Mouse (Mus musculus): ENCODE results near the gene St8sia1. TPM values are rescaled to one million over a fixed set of nuclear protein-coding genes. Genes with fewer than 3 reads are reported as not detected.

St8sia1 gene
- polyA plus RNA-seq, 1 experiment from 2014 or later = 0.09 TPM

- Histone ChIP-seq H3K9me3 (replicated peaks) (no peaks in the 10 kb centered on the region), H3K4me1 (replicated peaks) (no peaks in the 10 kb centered on the region), H3K4me2 (no peak overlapping the region), H3K27ac (no peak overlapping the region), H3K4me3 (replicated peaks) (no peak overlapping the region), H3K27me3 (no peaks in the 10 kb centered on the region), H3K9ac (no peak overlapping the region), H3K36me3 (no peaks in the 10 kb centered on the region)
- WGBS (ENCODE audit: insufficient replicate concordance) = 55% methylated on average over 6 of the region's 6 CpGs
- DNase-seq (no peak), ATAC-seq (ENCODE audit: low read depth) (no peak)
Measured at GRCm38 (mm10) chr6:142852419-142853377, 111.6 kb downstream of the St8sia1 start.

- no peak overlapping the region for H3K9ac ChIP-seq
- no peak for ATAC-seq (ENCODE audit: low read depth)
- H3K4me2 ChIP-seq = no peak overlapping the region
- H3K9me3 ChIP-seq (replicated peaks) = no peaks in the 10 kb centered on the region
- H3K4me1 ChIP-seq (replicated peaks) = no peaks in the 10 kb centered on the region
- no peak overlapping the region for H3K4me3 ChIP-seq (replicated peaks)
- no peaks in the 10 kb centered on the region for H3K36me3 ChIP-seq
- no peak overlapping the region for H3K27ac ChIP-seq
- no peak for DNase-seq
- H3K27me3 ChIP-seq = no peaks in the 10 kb centered on the region
- 71% methylated on average over 8 of the region's 8 CpGs for WGBS (ENCODE audit: insufficient replicate concordance)
Measured at GRCm38 (mm10) chr6:142850436-142850835, 113.8 kb downstream of the St8sia1 start.

- Histone ChIP-seq H3K4me2 (no peak overlapping the region), H3K4me1 (replicated peaks) (no peaks in the 10 kb centered on the region), H3K36me3 (no peaks in the 10 kb centered on the region), H3K27me3 (no peaks in the 10 kb centered on the region), H3K4me3 (replicated peaks) (no peak overlapping the region), H3K27ac (no peak overlapping the region), H3K9me3 (replicated peaks) (no peaks in the 10 kb centered on the region), H3K9ac (no peak overlapping the region)
- ATAC-seq (ENCODE audit: low read depth) (no peak), DNase-seq (no peak)
- WGBS (ENCODE audit: insufficient replicate concordance) = 65% methylated on average over 5 of the region's 5 CpGs
Measured at GRCm38 (mm10) chr6:142849326-142849725, 114.9 kb downstream of the St8sia1 start.

- no peak for DNase-seq
- no peak overlapping the region for H3K27ac ChIP-seq
- H3K9ac ChIP-seq = no peak overlapping the region
- WGBS (ENCODE audit: insufficient replicate concordance) = 61% methylated on average over 8 of the region's 8 CpGs
- H3K27me3 ChIP-seq = no peaks in the 10 kb centered on the region
- H3K9me3 ChIP-seq (replicated peaks) = no peaks in the 10 kb centered on the region
- H3K4me1 ChIP-seq (replicated peaks) = no peaks in the 10 kb centered on the region
- no peak overlapping the region for H3K4me2 ChIP-seq
- ATAC-seq (ENCODE audit: low read depth) = no peak
- no peaks in the 10 kb centered on the region for H3K36me3 ChIP-seq
- H3K4me3 ChIP-seq (replicated peaks) = no peak overlapping the region
Measured at GRCm38 (mm10) chr6:142847914-142848674, 116.2 kb downstream of the St8sia1 start.

- no peaks in the 10 kb centered on the region for H3K4me1 ChIP-seq (replicated peaks)
- no peak overlapping the region for H3K4me3 ChIP-seq (replicated peaks)
- no peak overlapping the region for H3K9ac ChIP-seq
- no peaks in the 10 kb centered on the region for H3K27me3 ChIP-seq
- WGBS (ENCODE audit: insufficient replicate concordance) = 58% methylated on average over 4 of the region's 4 CpGs
- DNase-seq (no peak), ATAC-seq (ENCODE audit: low read depth) (no peak)
- H3K4me2 ChIP-seq = no peak overlapping the region
- H3K36me3 ChIP-seq = no peaks in the 10 kb centered on the region
- H3K9me3 ChIP-seq (replicated peaks) = no peaks in the 10 kb centered on the region
- H3K27ac ChIP-seq = no peak overlapping the region
Measured at GRCm38 (mm10) chr6:142846855-142847254, 117.4 kb downstream of the St8sia1 start.

GRCm38 (mm10) chr6:142845066-142845465, 119.2 kb downstream of the St8sia1 start:
- DNase-seq = no peak
- Histone ChIP-seq H3K4me3 (replicated peaks) (no peak overlapping the region), H3K36me3 (no peaks in the 10 kb centered on the region), H3K4me2 (no peak overlapping the region), H3K27ac (no peak overlapping the region), H3K9ac (no peak overlapping the region), H3K4me1 (replicated peaks) (no peaks in the 10 kb centered on the region), H3K9me3 (replicated peaks) (no peaks in the 10 kb centered on the region), H3K27me3 (no peaks in the 10 kb centered on the region)
- 71% methylated on average over 4 of the region's 4 CpGs for WGBS (ENCODE audit: insufficient replicate concordance)
- ATAC-seq (ENCODE audit: low read depth) = no peak

- Histone ChIP-seq H3K36me3 (no peaks in the 10 kb centered on the region), H3K4me3 (replicated peaks) (no peak overlapping the region), H3K9ac (no peak overlapping the region), H3K4me1 (replicated peaks) (no peaks in the 10 kb centered on the region), H3K9me3 (replicated peaks) (no peaks in the 10 kb centered on the region), H3K27ac (no peak overlapping the region), H3K27me3 (no peaks in the 10 kb centered on the region), H3K4me2 (no peak overlapping the region)
- WGBS (ENCODE audit: insufficient replicate concordance) = 65% methylated on average over 4 of the region's 4 CpGs
- no peak for DNase-seq
- no peak for ATAC-seq (ENCODE audit: low read depth)
Measured at GRCm38 (mm10) chr6:142844061-142844460, 120.2 kb downstream of the St8sia1 start.

- H3K4me2 ChIP-seq = no peak overlapping the region
- 79% methylated on average over 1 of the region's 1 CpGs for WGBS (ENCODE audit: insufficient replicate concordance)
- no peak for ATAC-seq (ENCODE audit: low read depth)
- no peaks in the 10 kb centered on the region for H3K9me3 ChIP-seq (replicated peaks)
- no peaks in the 10 kb centered on the region for H3K4me1 ChIP-seq (replicated peaks)
- no peak overlapping the region for H3K4me3 ChIP-seq (replicated peaks)
- H3K27me3 ChIP-seq = no peaks in the 10 kb centered on the region
- no peak for DNase-seq
- no peak overlapping the region for H3K27ac ChIP-seq
- no peaks in the 10 kb centered on the region for H3K36me3 ChIP-seq
- no peak overlapping the region for H3K9ac ChIP-seq
Measured at GRCm38 (mm10) chr6:142838501-142838900, 125.8 kb downstream of the St8sia1 start.

- no peaks in the 10 kb centered on the region for H3K36me3 ChIP-seq
- no peak overlapping the region for H3K27ac ChIP-seq
- no peak overlapping the region for H3K9ac ChIP-seq
- no peak overlapping the region for H3K4me3 ChIP-seq (replicated peaks)
- H3K4me1 ChIP-seq (replicated peaks) = peaks cover 1% of the 10 kb centered on the region; the same call in 1 of the 2 replicates
- no peaks in the 10 kb centered on the region for H3K9me3 ChIP-seq (replicated peaks)
- DNase-seq (no peak), ATAC-seq (ENCODE audit: low read depth) (no peak)
- 0 out of 2 replicates have a peak, but pooled peaks cover 4% of the 10 kb centered on the region for H3K27me3 ChIP-seq
- H3K4me2 ChIP-seq = no peak overlapping the region
- WGBS (ENCODE audit: insufficient replicate concordance) = 65% methylated on average over 9 of the region's 9 CpGs
Measured at GRCm38 (mm10) chr6:142837326-142837725, 126.9 kb downstream of the St8sia1 start.

- Histone ChIP-seq H3K36me3 (no peaks in the 10 kb centered on the region), H3K4me1 (replicated peaks) (peaks cover 17% of the 10 kb centered on the region), H3K4me3 (replicated peaks) (no peak overlapping the region), H3K9ac (no peak overlapping the region), H3K9me3 (replicated peaks) (no peaks in the 10 kb centered on the region), H3K27ac (no peak overlapping the region), H3K27me3 (0 out of 2 replicates have a peak, but pooled peaks cover 4% of the 10 kb centered on the region), H3K4me2 (no peak overlapping the region)
- DNase-seq = no peak
- ATAC-seq (ENCODE audit: low read depth) = no peak
- WGBS (ENCODE audit: insufficient replicate concordance) = 79% methylated on average over 18 of the region's 18 CpGs
Measured at GRCm38 (mm10) chr6:142835726-142836125, 128.5 kb downstream of the St8sia1 start.

GRCm38 (mm10) chr6:142834911-142835310, 129.3 kb downstream of the St8sia1 start:
- no peak overlapping the region for H3K27ac ChIP-seq
- DNase-seq = no peak
- peaks cover 21% of the 10 kb centered on the region for H3K4me1 ChIP-seq (replicated peaks)
- H3K27me3 ChIP-seq = peaks cover 7% of the 10 kb centered on the region
- no peaks in the 10 kb centered on the region for H3K36me3 ChIP-seq
- H3K9me3 ChIP-seq (replicated peaks) = no peaks in the 10 kb centered on the region
- WGBS (ENCODE audit: insufficient replicate concordance) = 30% methylated on average over 4 of the region's 4 CpGs
- H3K9ac ChIP-seq = no peak overlapping the region
- no peak overlapping the region for H3K4me3 ChIP-seq (replicated peaks)
- no peak overlapping the region for H3K4me2 ChIP-seq
- ATAC-seq (ENCODE audit: low read depth) = no peak

All from liver, embryonic 13.5 days (tissue).